Mouse (Mus musculus) erythroid progenitor cell, adult 5-6 weeks (primary cell): ENCODE measurements around the gene Tmem132c. TPM values are rescaled to one million over a fixed set of nuclear protein-coding genes. Genes with fewer than 3 reads are reported as not detected.
"Not testable (repeated sequence)": the region's sequence is repeated elsewhere in the genome, so short reads cannot be mapped to it uniquely, and the experiment has no call there.

Experiments
- ATAC-seq: replicated peaks from 2 replicates; pipeline ENCODE4 v1.8.0; 2016; ENCODE audit warnings: moderate number of reproducible peaks, mild to moderate bottlenecking, moderate TSS enrichment, inconsistent platforms; ENCODE audit not compliant: poor library complexity, low FRiP score, severe bottlenecking
- total RNA-seq, 2 experiments: library from RNA; stranded (forward) in 1 of 2; stranded (reverse) in 1 of 2; fragments of 150-400 nt in 1 of 2; fragments of 186-747, 209-891 nt in 1 of 2; gene quantifications; 2 replicates each; pipeline versions ENCODE4 v1.2.3 to v1.2.4; 2015 to 2017; ENCODE audit warnings: low replicate concordance in 2 of 2

Gene Tmem132c
- total RNA-seq, 2 experiments from 2014 or later = not detected

DNA sequence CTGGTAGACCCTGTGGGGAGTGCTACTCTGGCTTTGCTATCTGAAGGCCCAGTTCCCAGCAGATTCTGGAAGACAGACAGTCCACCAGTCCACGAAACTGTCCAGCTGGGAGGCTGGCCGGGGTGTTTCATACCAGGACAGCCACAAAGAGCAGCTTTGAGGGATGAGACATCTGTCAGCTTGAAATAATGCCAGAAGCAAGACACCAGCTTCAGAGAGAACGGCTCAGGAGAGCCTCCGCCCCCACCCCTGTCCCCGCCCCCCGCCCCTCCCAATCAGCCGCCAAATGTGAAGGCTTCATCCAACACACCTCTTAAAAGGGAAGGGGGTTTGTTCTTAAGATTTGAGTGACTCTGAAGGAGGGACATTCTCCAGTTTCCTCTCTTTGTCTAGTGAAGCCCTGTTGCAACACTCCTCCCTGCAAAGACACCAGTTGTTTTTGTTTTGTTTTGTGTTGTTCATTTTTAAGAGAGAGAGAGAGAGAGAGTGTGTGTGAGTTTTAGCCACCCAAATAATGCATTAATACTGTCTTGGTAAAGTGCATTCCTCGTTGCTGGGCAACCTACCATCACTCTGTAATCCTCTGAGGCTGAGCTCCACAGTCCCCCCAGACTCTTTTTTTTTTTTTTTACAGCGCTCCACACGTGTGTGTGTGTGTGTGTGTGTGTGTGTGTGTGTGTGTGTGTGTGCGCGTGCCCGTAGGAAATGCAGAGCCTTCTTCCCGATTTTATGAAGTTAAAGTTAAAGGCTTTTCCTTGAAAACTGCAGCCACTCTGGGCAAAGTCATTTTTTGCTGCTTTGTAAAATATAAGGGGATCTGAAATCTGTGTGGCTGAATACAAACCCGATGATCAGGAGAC lies 94.7 kb downstream of the Tmem132c start:
- no peak for ATAC-seq

DNA sequence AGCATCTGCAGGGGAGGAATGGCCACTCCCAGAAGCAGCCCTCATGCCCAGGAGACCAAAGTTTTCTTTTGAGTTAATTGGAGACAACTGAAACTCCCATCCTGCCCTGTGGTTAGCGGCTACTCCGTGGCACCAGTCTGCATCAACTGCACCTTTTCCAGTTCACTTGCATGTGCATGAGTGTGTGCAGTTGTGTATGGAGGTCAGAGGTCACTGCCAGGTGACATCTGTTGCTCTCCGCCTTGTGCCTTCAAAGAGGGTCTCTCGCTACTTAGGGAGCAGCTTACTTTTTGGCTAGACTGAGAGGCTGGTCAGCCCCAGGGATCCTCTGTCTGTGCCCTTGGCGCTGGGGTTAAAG lies 95.3 kb downstream of the Tmem132c start:
- ATAC-seq = no peak

DNA sequence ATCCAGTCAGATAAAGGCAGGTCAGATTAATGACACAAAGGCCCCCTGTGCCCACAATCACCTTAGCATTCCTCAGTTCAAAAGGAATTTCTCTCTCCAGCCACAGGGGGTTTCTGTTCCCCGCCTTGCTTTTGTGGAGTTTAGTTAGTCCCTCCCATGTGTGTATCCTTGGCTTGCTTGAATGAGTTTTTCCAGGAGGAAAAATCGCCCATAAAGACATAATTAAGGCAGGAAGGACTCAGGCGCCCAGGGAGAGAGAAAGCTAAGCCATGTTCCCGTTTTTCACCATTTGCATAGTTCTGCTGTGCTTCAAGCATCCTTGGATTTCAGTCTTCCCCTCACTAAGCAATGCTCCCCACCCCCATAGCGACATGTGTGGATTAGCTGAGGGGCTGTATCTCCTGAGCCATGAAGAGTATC lies 97.4 kb downstream of the Tmem132c start:
- no peak for ATAC-seq

DNA sequence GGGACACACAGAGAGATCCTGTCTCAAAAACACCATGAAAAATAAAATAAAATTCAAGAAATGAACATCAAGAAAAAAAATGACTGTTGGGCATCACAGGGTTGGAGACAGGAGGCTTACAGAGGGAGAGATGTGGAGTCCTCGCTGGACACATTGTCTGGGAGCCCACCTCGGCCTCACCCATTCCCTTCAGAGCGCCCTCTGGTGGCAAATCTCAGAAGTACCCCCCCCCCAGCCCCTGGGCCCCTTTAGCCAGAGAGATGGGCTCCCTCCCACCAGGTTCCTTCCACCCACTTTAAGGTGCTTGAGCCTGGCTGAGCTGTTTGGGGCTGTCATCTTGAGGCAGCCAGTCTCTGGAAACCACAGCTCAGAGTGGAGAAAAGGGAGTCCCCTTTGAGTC lies 99.5 kb downstream of the Tmem132c start:
- ATAC-seq = no peak

DNA sequence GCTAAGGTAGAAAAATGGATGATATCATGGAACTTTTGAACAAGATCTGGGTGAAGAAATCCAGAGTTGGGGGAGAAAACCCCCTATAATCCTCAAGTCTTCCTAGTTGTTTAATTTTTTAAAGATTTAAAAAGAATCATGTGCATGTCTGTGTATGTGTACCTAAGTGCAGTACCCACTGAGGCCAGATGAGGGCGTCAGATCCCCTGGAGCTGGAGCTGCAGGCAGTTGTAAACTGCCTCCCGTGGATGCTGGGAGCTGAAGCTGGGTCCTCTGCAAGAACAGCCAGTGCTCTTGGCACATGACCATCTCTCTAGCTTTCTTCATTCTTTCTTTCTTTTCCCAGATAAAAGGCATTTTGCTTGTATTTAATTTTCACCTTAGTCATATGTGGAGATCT lies 103.1 kb downstream of the Tmem132c start:
- ATAC-seq = no peak

DNA sequence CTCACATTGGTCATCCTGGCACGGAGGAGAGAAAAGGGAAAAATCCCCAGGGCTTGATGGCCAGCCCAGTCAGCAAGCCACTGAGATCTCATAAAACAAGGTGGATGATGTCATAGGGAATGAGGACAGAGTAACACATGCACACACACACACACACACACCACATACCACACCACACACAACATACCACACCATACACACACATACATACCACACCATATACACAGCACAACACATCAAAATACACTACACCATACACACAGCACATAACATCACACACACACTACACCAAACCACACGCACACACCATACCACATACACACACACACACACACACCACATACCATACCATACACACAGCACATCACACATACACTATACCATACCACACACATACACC lies 104.8 kb downstream of the Tmem132c start:
- no peak for ATAC-seq

DNA sequence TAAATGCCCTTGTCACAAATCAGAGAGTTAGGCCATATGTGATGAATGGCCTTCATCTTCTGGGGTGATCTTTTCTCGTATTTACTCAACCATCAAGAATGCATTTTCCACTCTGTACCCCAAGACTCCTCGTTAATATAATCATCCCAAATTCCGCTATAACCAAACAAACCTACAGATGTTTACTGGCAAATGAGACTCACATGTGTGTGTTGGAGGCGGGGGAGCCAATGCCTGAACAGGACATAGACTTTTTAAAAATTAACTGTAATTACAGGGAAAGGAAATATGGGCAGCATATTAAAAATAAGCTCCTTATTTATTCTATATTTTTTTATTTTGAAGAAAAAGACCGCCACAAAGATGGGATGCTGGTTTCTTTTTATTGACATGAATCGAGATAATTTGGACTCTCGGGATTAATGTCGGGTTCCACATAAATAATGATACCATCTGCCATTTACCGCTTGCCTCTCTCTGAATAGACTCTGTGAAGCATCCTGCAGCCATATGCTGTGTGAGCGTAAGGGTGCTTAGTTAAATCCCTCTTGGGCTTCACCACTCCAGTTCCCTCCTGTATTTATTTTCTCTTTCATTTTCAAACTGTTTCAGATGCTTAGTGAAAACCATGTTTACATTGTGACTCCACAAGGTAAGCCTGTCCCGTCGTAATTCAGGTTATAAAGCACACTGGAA lies 105.6 kb downstream of the Tmem132c start:
- no peak for ATAC-seq

DNA sequence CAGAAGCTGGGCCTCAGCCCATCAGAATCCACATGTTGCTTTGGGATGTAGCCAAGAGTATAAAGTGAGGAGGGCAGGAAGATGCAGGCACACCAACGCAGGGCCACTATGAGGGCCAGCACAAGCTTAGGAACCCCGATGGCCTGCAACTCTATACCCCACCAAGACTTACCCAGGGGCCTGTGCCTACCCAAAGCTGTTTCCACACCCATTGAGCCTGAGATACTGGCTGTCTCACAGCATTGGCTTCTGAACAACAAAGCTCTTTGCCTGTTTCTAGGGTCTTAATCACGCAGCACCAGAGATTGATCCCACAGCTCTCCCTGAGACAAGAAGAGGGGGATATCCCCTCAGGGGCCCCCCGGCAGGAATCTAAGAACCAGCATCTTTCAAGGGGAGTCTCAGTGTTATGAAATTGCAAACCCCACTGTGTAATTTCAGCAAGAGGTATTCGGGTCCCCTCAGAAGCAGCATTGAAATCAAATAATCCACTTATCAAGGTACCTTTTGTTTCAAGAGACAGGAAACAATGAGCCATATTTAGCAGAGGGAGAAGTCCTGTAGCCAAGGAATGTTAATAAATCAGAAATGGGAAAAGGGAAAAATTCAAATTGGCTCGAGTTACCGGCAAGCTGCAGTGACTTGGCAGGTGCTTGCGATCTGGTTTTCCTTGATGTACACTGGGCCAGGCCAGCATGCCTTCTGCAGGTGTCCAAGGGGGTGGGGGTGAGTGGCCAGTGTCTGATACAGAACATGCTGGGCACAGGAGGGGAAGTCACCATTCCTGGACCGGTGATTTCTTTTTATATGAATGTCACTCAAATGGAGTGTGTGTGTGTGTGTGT lies 107.8 kb downstream of the Tmem132c start:
- ATAC-seq = no peak

DNA sequence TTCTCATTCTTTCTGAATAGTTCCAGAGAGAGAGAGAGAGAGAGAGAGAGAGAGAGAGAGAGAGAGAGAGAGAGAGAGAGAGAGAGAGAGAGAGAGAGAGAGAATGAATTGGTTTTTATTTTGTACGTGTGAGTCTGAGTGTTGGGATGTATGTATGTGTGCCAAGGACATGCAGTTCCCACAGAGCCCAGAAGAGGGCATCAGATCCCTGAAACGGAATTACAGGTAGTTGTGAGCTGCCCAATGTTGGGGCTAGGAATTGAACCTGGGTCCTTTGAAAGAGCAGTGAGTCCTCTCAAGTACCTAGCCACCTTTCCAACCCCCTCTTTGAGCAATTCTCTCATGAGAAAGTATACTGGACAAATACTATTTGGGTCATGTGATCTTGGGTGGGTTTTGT lies 111.4 kb downstream of the Tmem132c start:
- no peak for ATAC-seq

DNA sequence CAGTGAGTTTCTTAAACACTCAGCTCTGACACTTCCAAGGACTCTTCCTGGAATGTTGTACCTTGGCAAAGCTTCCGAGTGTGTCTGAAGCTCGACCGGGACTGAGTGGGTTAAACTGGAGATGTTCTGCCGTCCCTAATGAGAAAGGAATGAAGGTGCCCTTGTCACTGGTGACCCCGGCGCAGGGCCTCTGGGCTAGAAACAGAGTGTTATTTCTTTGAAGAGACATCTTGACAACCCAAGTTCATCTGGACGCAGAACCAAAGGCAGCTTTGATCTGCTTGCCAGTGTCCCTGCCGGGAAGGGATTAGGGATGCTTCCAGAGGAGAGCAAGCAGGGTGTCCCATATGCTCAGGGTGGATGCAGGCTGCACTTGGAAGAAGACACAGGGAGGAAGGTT lies 114.2 kb downstream of the Tmem132c start:
- no peak for ATAC-seq

DNA sequence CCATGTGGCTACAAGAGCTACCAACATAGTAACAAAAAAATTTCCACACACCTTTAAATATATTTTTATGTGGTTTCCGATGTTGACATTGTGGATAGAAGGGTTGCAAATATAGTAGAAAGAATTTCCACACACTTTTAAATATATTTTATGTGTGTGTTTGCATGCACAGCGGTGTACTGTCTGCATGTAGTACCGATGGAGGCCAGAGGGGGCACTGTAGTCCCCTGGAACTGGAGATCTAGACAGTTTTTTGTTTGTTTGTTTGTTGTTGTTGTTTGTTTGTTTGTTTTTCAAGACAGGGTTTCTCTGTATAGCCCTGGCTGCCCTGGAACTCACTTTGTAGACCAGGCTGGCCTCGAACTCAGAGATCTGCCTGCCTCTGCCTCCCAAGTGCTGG lies 116.3 kb downstream of the Tmem132c start:
- not testable (repeated sequence) for ATAC-seq

DNA sequence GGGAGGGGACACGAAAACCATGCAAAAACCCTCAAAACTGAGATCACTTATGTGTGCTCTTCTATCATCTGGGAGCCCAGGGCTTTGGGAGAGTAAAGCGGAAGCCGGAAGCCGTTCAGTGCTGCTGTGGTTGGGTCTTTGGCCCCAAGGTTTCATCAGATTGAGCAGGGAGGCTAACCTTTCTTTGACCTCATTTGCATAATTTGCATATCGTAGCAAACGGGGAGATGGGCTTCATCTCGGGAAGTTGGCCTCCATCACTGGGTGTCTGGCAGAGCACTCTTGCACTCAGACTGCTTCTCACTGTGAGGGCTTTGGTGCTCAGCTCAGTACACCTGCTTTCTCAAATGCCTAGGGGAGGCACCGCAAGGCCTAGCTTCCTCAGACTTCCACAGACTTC lies 119.5 kb downstream of the Tmem132c start:
- no peak for ATAC-seq

DNA sequence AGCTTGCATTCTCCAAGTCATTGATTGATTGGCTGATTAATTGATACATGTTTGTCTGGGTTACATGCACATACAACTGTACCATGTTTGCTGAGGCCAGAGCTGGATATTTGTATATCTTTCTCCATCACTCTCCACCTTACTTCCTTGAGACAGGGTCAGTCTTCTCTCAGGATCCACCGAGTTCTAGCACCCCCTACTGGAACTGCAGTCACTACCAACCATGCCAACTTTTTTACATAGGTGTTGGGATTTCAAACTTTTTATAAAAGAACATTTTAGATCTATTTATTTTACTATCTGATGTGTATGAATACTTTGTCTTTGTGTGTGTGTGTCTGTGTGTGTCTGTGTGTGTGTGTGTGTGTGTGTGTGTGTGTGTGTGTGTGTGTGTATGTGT lies 123.5 kb downstream of the Tmem132c start:
- ATAC-seq = no peak

DNA sequence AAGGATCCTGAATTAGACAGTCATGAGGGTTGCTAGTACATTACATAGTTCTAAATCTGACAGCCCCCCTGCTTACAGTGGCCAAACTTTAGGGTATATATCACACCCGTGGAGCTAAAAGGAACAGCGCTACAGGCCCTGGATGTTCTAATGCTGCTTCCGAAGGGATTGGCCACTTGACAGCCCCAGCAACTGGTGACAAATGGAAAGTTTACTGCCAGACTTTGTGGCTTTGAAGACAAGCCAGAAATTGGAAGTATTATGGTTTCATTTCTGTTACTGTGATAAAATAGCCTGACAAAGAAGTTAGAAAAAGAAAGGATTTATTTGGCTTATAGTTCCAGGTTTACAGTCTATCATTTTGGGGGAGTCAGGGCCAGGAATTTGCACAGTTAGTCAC lies 126.6 kb downstream of the Tmem132c start:
- ATAC-seq = no peak

DNA sequence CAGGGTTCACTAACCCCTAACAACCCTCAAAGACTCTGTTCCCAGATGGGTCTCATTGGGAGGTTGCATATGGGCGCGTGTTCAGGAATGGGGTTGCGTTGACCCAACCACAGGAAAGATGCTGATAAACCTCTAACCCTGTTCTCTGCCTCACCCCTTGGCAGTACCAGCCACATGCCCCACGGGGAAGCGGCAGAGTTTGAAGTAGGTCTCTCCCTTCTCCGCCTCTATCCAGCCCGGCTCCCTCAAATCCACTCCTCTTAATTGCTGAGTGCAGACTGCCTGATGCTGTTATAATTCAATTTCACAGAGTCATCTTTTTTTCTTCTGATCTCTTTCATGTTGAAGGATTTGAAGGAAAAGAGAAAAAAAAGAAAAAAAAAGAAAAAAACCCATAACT lies 128.2 kb downstream of the Tmem132c start:
- no peak for ATAC-seq

DNA sequence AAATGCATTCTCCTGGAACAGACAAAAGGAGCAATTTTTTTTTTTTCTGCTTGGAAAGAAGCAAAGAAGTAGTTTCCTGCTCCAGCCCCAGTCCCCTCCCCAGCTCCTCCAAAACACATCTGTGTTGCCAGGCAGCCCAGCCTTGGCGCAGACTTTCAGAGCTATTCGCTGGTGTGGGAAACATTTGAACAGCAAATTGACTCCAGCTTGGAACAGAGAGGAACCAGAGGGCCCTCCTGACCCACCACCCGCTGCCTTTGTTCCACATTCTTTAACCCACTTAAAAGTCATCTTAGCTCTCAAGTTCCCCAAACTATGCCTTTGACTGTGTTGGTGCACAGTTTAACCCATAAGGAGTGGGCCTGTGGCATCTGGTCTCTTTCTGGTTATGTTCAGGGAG lies 128.9 kb downstream of the Tmem132c start:
- no peak for ATAC-seq

DNA sequence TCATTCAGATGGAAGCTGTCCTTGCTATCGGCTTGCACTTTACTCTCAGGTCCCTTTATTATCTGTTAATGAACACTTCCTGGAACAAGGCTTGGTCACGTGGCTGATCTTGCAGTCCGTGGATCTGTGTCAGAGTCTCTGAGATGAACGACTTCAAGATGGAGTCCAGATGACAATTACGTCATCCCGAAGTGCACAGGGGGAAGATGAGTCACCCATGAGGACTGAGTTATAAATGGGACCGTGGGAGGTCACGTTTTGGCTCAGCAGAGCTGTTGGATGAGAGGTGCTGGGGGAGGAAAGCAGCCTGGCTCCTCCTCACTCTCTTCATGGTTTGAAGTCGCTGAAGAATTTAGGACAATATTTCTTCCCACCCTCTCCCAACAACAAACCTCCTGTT lies 132.6 kb downstream of the Tmem132c start:
- no peak for ATAC-seq

DNA sequence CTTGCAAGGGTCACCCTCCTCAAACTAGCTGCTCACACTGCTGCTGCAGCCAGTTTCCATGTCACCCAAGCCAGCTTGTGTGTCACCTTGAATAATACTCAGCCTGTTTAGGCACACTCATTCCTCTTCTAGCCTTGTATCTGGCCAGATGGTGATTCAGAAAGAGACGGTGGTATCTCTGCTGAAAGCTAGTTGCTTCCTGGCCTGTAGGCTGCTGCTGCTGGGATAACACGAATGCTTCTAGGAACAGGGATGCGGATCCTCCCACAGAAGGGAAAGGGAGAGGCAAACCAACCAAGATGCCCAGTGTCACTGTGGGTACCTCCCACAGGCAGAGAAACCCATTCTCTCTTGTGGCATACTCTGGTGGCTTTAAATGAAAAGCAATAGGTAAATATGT lies 134.0 kb downstream of the Tmem132c start:
- no peak for ATAC-seq

DNA sequence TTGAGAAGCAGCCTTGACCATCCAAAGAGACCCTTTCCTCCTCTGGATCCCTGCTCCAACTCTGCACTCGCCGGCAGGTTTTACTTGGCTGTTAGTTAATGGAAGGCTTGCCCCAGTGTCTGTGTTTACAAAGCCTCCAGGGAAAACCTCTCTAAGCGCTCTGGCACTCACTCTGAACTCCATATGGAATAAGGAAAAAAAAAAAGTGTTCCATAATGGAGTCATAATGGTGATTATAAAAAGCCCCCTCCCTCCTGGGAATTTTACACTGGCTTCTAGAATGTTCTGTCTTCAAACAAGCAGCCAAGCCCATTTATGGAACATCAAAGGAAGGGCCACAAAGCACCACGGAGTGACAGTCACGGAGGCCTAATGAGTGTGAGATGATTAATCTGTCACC lies 136.9 kb downstream of the Tmem132c start:
- ATAC-seq = no peak

DNA sequence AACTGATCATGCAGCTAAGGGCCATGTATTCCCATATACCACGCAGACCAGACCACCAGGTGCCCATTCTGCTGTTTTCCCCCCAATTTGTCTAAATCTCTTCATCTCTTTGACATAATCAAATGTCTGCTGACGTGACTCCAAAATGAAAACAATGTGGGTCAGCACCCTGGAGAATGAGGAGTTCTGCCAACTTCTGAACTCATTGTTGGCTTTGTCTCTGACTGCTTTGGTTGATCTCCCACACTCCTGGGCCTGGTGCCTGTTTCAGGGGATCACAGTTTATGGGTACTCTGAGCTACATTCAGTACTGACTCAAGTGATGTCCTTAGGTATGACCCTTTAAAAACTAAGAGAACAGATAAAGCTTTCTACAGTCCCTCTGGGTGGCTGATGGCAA lies 137.7 kb downstream of the Tmem132c start:
- ATAC-seq = no peak

DNA sequence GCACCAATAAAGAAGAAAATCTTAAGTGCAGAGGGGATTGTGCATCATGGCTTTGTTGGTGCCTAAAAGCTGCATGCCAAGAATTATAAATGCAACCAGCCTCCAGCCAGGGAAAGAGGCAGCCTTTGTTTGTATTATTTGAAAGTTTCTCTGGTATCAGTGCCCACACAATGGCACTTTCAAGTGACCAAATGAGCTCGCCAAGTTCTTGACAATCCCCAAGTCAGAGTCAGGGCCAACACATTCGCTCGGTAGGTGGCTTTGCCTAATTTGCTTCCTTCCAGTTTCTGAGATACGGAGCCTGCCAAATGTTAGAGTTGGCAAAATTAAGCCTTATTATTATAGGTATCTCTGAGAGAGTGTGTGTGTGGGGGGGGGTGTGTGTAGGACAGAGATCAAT lies 139.6 kb downstream of the Tmem132c start:
- ATAC-seq = no peak
